In genomic region chr8:47932028-47932790, GRCm38 (mm10) we compare ENCODE assay signal across 8 mouse cellular contexts. TPM values are rescaled to one million over a fixed set of nuclear protein-coding genes. Genes with fewer than 3 reads are reported as not detected.
DNase-seq lines count a peak whose midpoint lies in the region; ATAC-seq lines count a peak whose summit lies in the region.

No protein-coding gene starts in this region.

- peaks cover 38% of the 10 kb centered on the region for H3K4me1 ChIP-seq in heart, embryonic 11.5 days (ENCODE audit: control insufficient read depth, insufficient read depth, low read length)
- H3K4me1 ChIP-seq in midbrain, embryonic 11.5 days (ENCODE audit: control insufficient read depth, insufficient read depth, low read length) = peaks cover 10% of the 10 kb centered on the region

- 0 out of 2 replicates have a peak overlapping the region, but pooled peaks have one; percentile 28 for H3K9ac ChIP-seq in heart, embryonic 11.5 days (ENCODE audit: low read depth, low read length)
- H3K9ac ChIP-seq in midbrain, embryonic 11.5 days (ENCODE audit: low read length) = no peak overlapping the region

- peak overlapping the region; percentile 49 for H3K4me2 ChIP-seq in heart, embryonic 11.5 days
- no peak overlapping the region for H3K4me2 ChIP-seq in midbrain, embryonic 11.5 days

- H3K27me3 ChIP-seq in heart, embryonic 11.5 days (ENCODE audit: control insufficient read depth, insufficient read depth, low read length) = no peaks in the 10 kb centered on the region
- H3K27me3 ChIP-seq in midbrain, embryonic 11.5 days (ENCODE audit: control insufficient read depth, insufficient read depth, low read length) = no peaks in the 10 kb centered on the region

- H3K9me3 ChIP-seq in heart, embryonic 11.5 days (replicated peaks; ENCODE audit: control insufficient read depth, low read length) = no peaks in the 10 kb centered on the region
- no peaks in the 10 kb centered on the region for H3K9me3 ChIP-seq in midbrain, embryonic 11.5 days (ENCODE audit: control insufficient read depth, low read length)

- WGBS in heart, embryonic 11.5 days (ENCODE audit: insufficient replicate concordance) = 31% methylated on average over 16 of the region's 16 CpGs
- 57% methylated on average over 16 of the region's 16 CpGs for WGBS in midbrain, embryonic 11.5 days

- peak; percentile 35 for DNase-seq in urinary bladder, postnatal 25 days (ENCODE audit: low spot score)
- DNase-seq in urinary bladder, postnatal 10 days (ENCODE audit: low spot score) = no peak
- peak; percentile 59 to 75 for DNase-seq in kidney, postnatal 4 days
- peak; percentile 82 for DNase-seq in midbrain, embryonic 11.5 days (ENCODE audit: low spot score, missing footprints)
- no peak for DNase-seq in adrenal gland, postnatal 4 days (ENCODE audit: low spot score in 2 of 2)
- DNase-seq in thymus, postnatal 4 days = no peak
- DNase-seq in urinary bladder, postnatal 36 days (ENCODE audit: low spot score in 2 of 2) = no peak

- H3K4me3 ChIP-seq in heart, embryonic 11.5 days (ENCODE audit: low read depth, low read length) = peak overlapping the region; percentile 1; the same call in 1 of the 2 replicates
- no peak overlapping the region for H3K4me3 ChIP-seq in midbrain, embryonic 11.5 days (ENCODE audit: low read depth, low read length)

- peak overlapping the region; percentile 84 for H3K27ac ChIP-seq in heart, embryonic 11.5 days (ENCODE audit: low read depth, low read length)
- no peak overlapping the region for H3K27ac ChIP-seq in midbrain, embryonic 11.5 days (ENCODE audit: low read depth, low read length)

- peak; percentile 65 for ATAC-seq in heart, embryonic 11.5 days (replicated peaks; ENCODE audit: insufficient number of reproducible peaks, low FRiP score, low TSS enrichment)
- ATAC-seq in midbrain, embryonic 11.5 days (ENCODE audit: low FRiP score) = peak; percentile 68; the same call in 1 of the 2 replicates

- H3K36me3 ChIP-seq in heart, embryonic 11.5 days (ENCODE audit: control insufficient read depth, insufficient read depth, low read length) = no peaks in the 10 kb centered on the region
- H3K36me3 ChIP-seq in midbrain, embryonic 11.5 days (ENCODE audit: control insufficient read depth, insufficient read depth, low read length) = no peaks in the 10 kb centered on the region

RNA-seq across cellular contexts. Expression of gene Wwc2, which starts 58.5 kb away (rescaled TPM):
- polyA plus RNA-seq in heart, embryonic 11.5 days (2014; fragmentation: Nextera tagmentation; extraction: Ambion mirVana) = 14.8 and 15.2 TPM in 2 replicates
- polyA plus RNA-seq in midbrain, embryonic 11.5 days (2014; fragmentation: Nextera tagmentation; extraction: Ambion mirVana) = 6.0 and 6.2 TPM in 2 replicates
- total RNA-seq in adrenal gland, postnatal 4 days (2021) = 10 to 100 TPM; 30.8 to 35.5 TPM

Comparison
In these comparisons a context has a peak if more than half of its experiments do, and no peak if none do; other contexts are left out.
1. DNase-seq: peak in urinary bladder, postnatal 25 days (single experiment), kidney, postnatal 4 days (2 of 2) and midbrain, embryonic 11.5 days (single experiment); none in urinary bladder, postnatal 10 days (single experiment), adrenal gland, postnatal 4 days (0 of 2), thymus, postnatal 4 days (single experiment) and urinary bladder, postnatal 36 days (0 of 2).